Mouse (Mus musculus) layer of hippocampus, postnatal 25 days (tissue): ENCODE results near the gene Gm4884. TPM values are rescaled to one million over a fixed set of nuclear protein-coding genes. Genes with fewer than 3 reads are reported as not detected.
"Not testable (repeated sequence)": the region's sequence is repeated elsewhere in the genome, so short reads cannot be mapped to it uniquely, and the experiment has no call there.

Experiments
- DNase-seq, 2 experiments: peaks; one replicate each; pipeline ENCODE4 v3.0.0; 2022; ENCODE audit warnings: mixed read lengths in 2 of 2, low spot score in 1 of 2; ENCODE audit errors: extremely low spot score in 1 of 2
- total RNA-seq, 2 experiments: library from RNA; stranded (reverse); gene quantifications; 2 replicates each; pipeline ENCODE4 v1.2.3; 2021

Gene Gm4884
- not detected for total RNA-seq

DNA sequence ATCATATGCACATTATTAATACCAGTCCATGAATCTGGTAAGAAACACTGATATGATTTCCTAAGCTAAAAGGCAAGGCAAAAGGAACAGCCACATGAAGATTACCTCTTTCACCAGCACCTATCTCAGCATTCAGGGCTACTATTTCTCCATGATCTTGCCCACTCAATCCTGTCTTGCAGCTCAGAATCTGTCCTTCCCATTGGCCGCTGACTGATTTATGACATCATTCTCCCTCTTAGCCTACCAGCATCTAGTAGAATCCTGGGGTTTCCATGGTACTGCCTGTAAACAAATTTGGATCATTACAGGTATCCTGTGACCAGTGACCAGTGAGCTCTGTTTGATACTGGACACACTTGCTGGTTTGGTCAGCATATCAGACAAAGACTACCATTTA is at the start of gene Gm4884:
TSS of gene Gm4884 (plus strand) at position 301 of the 400 bp plus-strand sequence.
- DNase-seq = not testable (repeated sequence)

GRCm38 (mm10) chr7:40987243-40987642 is 45.3 kb upstream of the Gm4884 start, which contains the start of gene 4930433I11Rik:
4930433I11Rik (plus strand) TSS chr7:40987543.
- no peak for DNase-seq

DNA sequence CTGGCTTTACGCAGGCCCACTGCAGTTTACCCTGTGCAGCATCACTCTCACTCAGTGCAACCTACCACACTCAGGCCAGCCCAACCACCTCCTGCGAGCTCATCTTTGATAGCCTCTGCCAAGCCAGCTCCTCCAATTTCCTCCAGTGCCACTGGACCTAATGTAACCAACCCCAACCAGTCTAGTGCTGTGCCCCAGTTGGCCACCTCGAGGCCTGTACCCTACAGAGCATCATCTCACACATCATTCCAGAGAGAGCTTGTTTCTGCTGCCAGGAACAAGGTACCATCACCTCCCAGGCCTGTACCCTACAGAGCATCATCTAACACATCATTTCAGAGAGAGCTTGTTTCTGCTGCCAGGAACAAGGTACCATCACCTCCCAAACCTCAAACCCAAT is 11.5 kb downstream of the Gm4884 start:
- not testable (repeated sequence) for DNase-seq

Other genes starting within 250 kb of the Gm4884 start
- 10 to 100 TPM; 64.7 to 73.7 TPM for gene Vstm2b, start 134.4 kb upstream of the Gm4884 start, total RNA-seq
- gene 4930433I11Rik, start 45.2 kb upstream of the Gm4884 start, total RNA-seq = not detected
- gene Gm5592, start 121.1 kb downstream of the Gm4884 start, total RNA-seq = not detected